Mouse (Mus musculus) megakaryocyte, embryonic 14.5 days (primary cell): ENCODE measurements around the gene Erich4. TPM values are rescaled to one million over a fixed set of nuclear protein-coding genes. Genes with fewer than 3 reads are reported as not detected.
"Not testable (repeated sequence)": the region's sequence is repeated elsewhere in the genome, so short reads cannot be mapped to it uniquely, and the experiment has no call there.

Experiments
- H3K27me3 ChIP-seq: replicated peaks from 2 replicates; pipeline ENCODE3; 2012; ENCODE audit warnings: inconsistent platforms
- H3K36me3 ChIP-seq: replicated peaks from 2 replicates; pipeline ENCODE3; 2012; ENCODE audit warnings: low read length, inconsistent platforms, mixed read lengths
- H3K4me1 ChIP-seq: 2 replicates; pipeline ENCODE4 v1.6.1; 2012; ENCODE audit warnings: inconsistent platforms
- H3K4me3 ChIP-seq: replicated peaks from 2 replicates; pipeline ENCODE3; 2012; ENCODE audit warnings: moderate library complexity, mild to moderate bottlenecking, inconsistent platforms
- H3K9me3 ChIP-seq: 2 replicates; pipeline ENCODE4 v1.6.1; 2012; ENCODE audit warnings: inconsistent platforms
- FLI1 ChIP-seq: IDR thresholded peaks from 2 replicates; pipeline ENCODE4 v1.6.1; 2012; ENCODE audit warnings: low read length, inconsistent platforms, mixed read lengths
- GATA1 ChIP-seq: IDR thresholded peaks from 3 replicates; pipeline ENCODE4 v1.6.1; 2012; ENCODE audit warnings: mixed read lengths, low read length, inconsistent platforms, borderline replicate concordance
- polyA plus RNA-seq: library from polyadenylated mRNA; stranded (reverse); fragments of >175 nt; gene quantifications from 2 replicates; pipeline ENCODE4 v1.2.3, GENCODE M21; 2012; ENCODE audit warnings: low replicate concordance; ENCODE audit not compliant: insufficient read depth

The Erich4 gene
- polyA plus RNA-seq, 1 experiment, result not detected

- Histone ChIP-seq H3K36me3 (no peaks in the 10 kb centered on the region), H3K4me1 (no peaks in the 10 kb centered on the region), H3K4me3 (no peak overlapping the region), H3K9me3 (peaks cover 17% of the 10 kb centered on the region), H3K27me3 (peaks cover 25% of the 10 kb centered on the region)
- TF ChIP-seq GATA1, result no peak
- TF ChIP-seq FLI1, result no peak
These were observed 31.0 kb downstream of the Erich4 start for GRCm38 (mm10) chr7:25584651-25585050.

GRCm38 (mm10) chr7:25582301-25582810, 33.3 kb downstream of the Erich4 start:
- TF ChIP-seq GATA1, result no peak
- no peak for TF ChIP-seq FLI1
- H3K9me3 ChIP-seq, result peaks cover 33% of the 10 kb centered on the region
- no peaks in the 10 kb centered on the region for H3K4me1 ChIP-seq
- no peaks in the 10 kb centered on the region for H3K36me3 ChIP-seq
- H3K4me3 ChIP-seq, result no peak overlapping the region
- peaks cover 25% of the 10 kb centered on the region for H3K27me3 ChIP-seq

GRCm38 (mm10) chr7:25579441-25579840, 36.3 kb downstream of the Erich4 start:
- peaks cover 24% of the 10 kb centered on the region for H3K27me3 ChIP-seq
- peaks cover 15% of the 10 kb centered on the region for H3K4me1 ChIP-seq
- H3K9me3 ChIP-seq, result peaks cover 33% of the 10 kb centered on the region
- no peak overlapping the region for H3K4me3 ChIP-seq
- no peak for TF ChIP-seq FLI1
- TF ChIP-seq GATA1, result no peak
- H3K36me3 ChIP-seq, result no peaks in the 10 kb centered on the region

GRCm38 (mm10) chr7:25576793-25577437, 38.8 kb downstream of the Erich4 start:
- peaks cover 15% of the 10 kb centered on the region for H3K4me1 ChIP-seq
- H3K9me3 ChIP-seq, result peaks cover 26% of the 10 kb centered on the region
- peaks cover 14% of the 10 kb centered on the region for H3K27me3 ChIP-seq
- H3K4me3 ChIP-seq, result peak overlapping the region; percentile 53
- H3K36me3 ChIP-seq, result not testable (repeated sequence)

- H3K9me3 ChIP-seq, result peaks cover 20% of the 10 kb centered on the region
- peaks cover 11% of the 10 kb centered on the region for H3K27me3 ChIP-seq
- not testable (repeated sequence) for H3K4me3 ChIP-seq, H3K36me3 ChIP-seq
- H3K4me1 ChIP-seq, result peaks cover 15% of the 10 kb centered on the region
These were observed 39.4 kb downstream of the Erich4 start for GRCm38 (mm10) chr7:25576308-25576707.

GRCm38 (mm10) chr7:25575870-25576269, 39.8 kb downstream of the Erich4 start:
- TF ChIP-seq GATA1 (no peak), FLI1 (no peak)
- no peaks in the 10 kb centered on the region for H3K36me3 ChIP-seq

GRCm38 (mm10) chr7:25575105-25575504, 40.6 kb downstream of the Erich4 start:
- Histone ChIP-seq H3K27me3 (peaks cover 7% of the 10 kb centered on the region), H3K4me3 (no peak overlapping the region), H3K4me1 (peaks cover 15% of the 10 kb centered on the region), H3K36me3 (no peaks in the 10 kb centered on the region), H3K9me3 (peaks cover 17% of the 10 kb centered on the region)
- TF ChIP-seq FLI1 (no peak), GATA1 (no peak)

More at GRCm38 (mm10) chr7:25575870-25576269, 39.8 kb downstream of the Erich4 start:
- peaks cover 7% of the 10 kb centered on the region for H3K27me3 ChIP-seq
- H3K4me1 ChIP-seq, result peaks cover 15% of the 10 kb centered on the region
- H3K4me3 ChIP-seq, result no peak overlapping the region
- H3K9me3 ChIP-seq, result peaks cover 17% of the 10 kb centered on the region

GRCm38 (mm10) chr7:25573806-25574205, 41.9 kb downstream of the Erich4 start:
- H3K4me3 ChIP-seq, H3K36me3 ChIP-seq, H3K27me3 ChIP-seq: not testable (repeated sequence)
- Histone ChIP-seq H3K4me1 (peaks cover 15% of the 10 kb centered on the region), H3K9me3 (peaks cover 17% of the 10 kb centered on the region)

- H3K27me3 ChIP-seq, result peaks cover 9% of the 10 kb centered on the region
- H3K9me3 ChIP-seq, result peaks cover 18% of the 10 kb centered on the region
- no peaks in the 10 kb centered on the region for H3K4me1 ChIP-seq
- H3K36me3 ChIP-seq, result no peaks in the 10 kb centered on the region
- TF ChIP-seq GATA1, result no peak
- no peak overlapping the region for H3K4me3 ChIP-seq
These were observed 47.0 kb downstream of the Erich4 start for GRCm38 (mm10) chr7:25568721-25569120.

Other genes starting within 250 kb of the Erich4 start
- gene Cnfn, start 246.2 kb downstream of the Erich4 start, polyA plus RNA-seq, result not detected in 2 replicates
- 5.0 and 9.1 TPM in 2 replicates for gene Lipe, start 217.2 kb downstream of the Erich4 start, polyA plus RNA-seq
- not detected in 2 replicates for gene Cxcl17, start 203.0 kb downstream of the Erich4 start, polyA plus RNA-seq
- gene Ceacam1, start 138.3 kb downstream of the Erich4 start, polyA plus RNA-seq, result 1.4 TPM in 1 of 2 replicates, not detected in the other
- 1.4 and 2.9 TPM in 2 replicates for gene Ceacam2, start 76.0 kb downstream of the Erich4 start, polyA plus RNA-seq
- gene Dmac2, start 3.5 kb upstream of the Erich4 start, polyA plus RNA-seq, result 18.7 and 29.5 TPM in 2 replicates
- 12.5 TPM in 1 of 2 replicates, not detected in the other for gene B3gnt8, start 10.8 kb upstream of the Erich4 start, polyA plus RNA-seq
- 31.9 and 39.7 TPM in 2 replicates for gene Bckdha, start 43.1 kb upstream of the Erich4 start, polyA plus RNA-seq
- 233 and 501 TPM in 2 replicates for gene Exosc5, start 43.3 kb upstream of the Erich4 start, polyA plus RNA-seq
- gene Tmem91, start 59.3 kb upstream of the Erich4 start, polyA plus RNA-seq, result 4.3 and 4.7 TPM in 2 replicates
- gene B9d2, start 64.9 kb upstream of the Erich4 start, polyA plus RNA-seq, result 89.8 and 105 TPM in 2 replicates
- gene Tgfb1, start 71.1 kb upstream of the Erich4 start, polyA plus RNA-seq, result 4,315 and 7,169 TPM in 2 replicates
- 30.5 and 39.5 TPM in 2 replicates for gene Ccdc97, start 103.2 kb upstream of the Erich4 start, polyA plus RNA-seq
- 168 and 350 TPM in 2 replicates for gene Hnrnpul1, start 138.9 kb upstream of the Erich4 start, polyA plus RNA-seq
- 7.4 and 18.0 TPM in 2 replicates for gene Axl, start 172.8 kb upstream of the Erich4 start, polyA plus RNA-seq
- not detected in 2 replicates for gene Cyp2s1, start 201.0 kb upstream of the Erich4 start, polyA plus RNA-seq